Mouse (Mus musculus) liver, embryonic 14.5 days (tissue): ENCODE measurements around the gene Cfap43. TPM values are rescaled to one million over a fixed set of nuclear protein-coding genes. Genes with fewer than 3 reads are reported as not detected.
"Not testable (repeated sequence)": the region's sequence is repeated elsewhere in the genome, so short reads cannot be mapped to it uniquely, and the experiment has no call there.

Experiments
- ATAC-seq: fragments of 200-750 bp; cut with Nextera tagmentation; 2 replicates; pipeline ENCODE4 v1.8.0; 2017; ENCODE audit warnings: moderate number of reproducible peaks, mild to moderate bottlenecking, moderate library complexity; ENCODE audit not compliant: insufficient read depth
- DNase-seq, 3 experiments: peaks; one replicate each; pipeline ENCODE4 v3.0.0-alpha.2; 2012 to 2013; ENCODE audit warnings: low read depth in 3 of 3, low spot score in 3 of 3
- H3K27ac ChIP-seq: fragments of 300-500 bp; sonication (generic); 2 replicates; pipeline ENCODE4 v1.5.1; 2014; ENCODE audit warnings: moderate library complexity, mild to moderate bottlenecking, control low read depth, inconsistent platforms
- H3K27me3 ChIP-seq: fragments of 300-500 bp; sonication (generic); 2 replicates; pipeline ENCODE4 v1.6.1; 2014; ENCODE audit warnings: mild to moderate bottlenecking, low read length, moderate library complexity; ENCODE audit not compliant: control insufficient read depth, insufficient read depth
- H3K36me3 ChIP-seq: fragments of 300-500 bp; sonication (generic); replicated peaks from 2 replicates; pipeline ENCODE4 v1.6.1; 2014; ENCODE audit warnings: low read depth; ENCODE audit not compliant: control insufficient read depth, insufficient read depth
- H3K4me1 ChIP-seq, 2 experiments: fragments of 200-500 bp in 1 of 2; fragments of 300-500 bp in 1 of 2; sonication (generic) in 1 of 2; replicated peaks; 2 replicates each; pipeline ENCODE4 v1.6.1; 2012 to 2014; ENCODE audit warnings: antibody characterized with exemption in 1 of 2, inconsistent platforms in 1 of 2, low read length in 1 of 2; ENCODE audit not compliant: control insufficient read depth in 2 of 2, insufficient read depth in 2 of 2
- H3K4me2 ChIP-seq: fragments of 300-500 bp; sonication (generic); 2 replicates; pipeline ENCODE4 v1.6.1; 2014; ENCODE audit warnings: low read depth, mild to moderate bottlenecking, control low read depth, moderate library complexity
- H3K4me3 ChIP-seq, 2 experiments: fragments of 200-500 bp in 1 of 2; fragments of 300-500 bp in 1 of 2; sonication (generic) in 1 of 2; 2 replicates each; pipeline ENCODE4 v1.5.1; 2012 to 2014; ENCODE audit warnings: low read depth in 2 of 2, low read length in 2 of 2, mild to moderate bottlenecking in 2 of 2, control low read depth in 1 of 2, inconsistent platforms in 1 of 2, moderate library complexity in 1 of 2; ENCODE audit not compliant: insufficient read depth in 1 of 2
- H3K9ac ChIP-seq: fragments of 300-500 bp; sonication (generic); replicated peaks from 2 replicates; pipeline ENCODE4 v1.6.1; 2014; ENCODE audit warnings: mild to moderate bottlenecking, control low read depth, moderate library complexity
- H3K9me3 ChIP-seq: fragments of 300-500 bp; sonication (generic); 2 replicates; pipeline ENCODE4 v1.6.1; 2016; ENCODE audit warnings: low read length, mixed read lengths; ENCODE audit not compliant: control insufficient read depth
- CTCF ChIP-seq: IDR thresholded peaks from 2 replicates; pipeline ENCODE4 v1.5.1; 2016; ENCODE audit warnings: antibody characterized with exemption, low read depth, control low read depth
- EP300 ChIP-seq: IDR thresholded peaks from 2 replicates; pipeline ENCODE4 v1.6.1; 2016; ENCODE audit warnings: antibody characterized with exemption, low read depth
- WGBS: fragments of 180-500 bp; shearing (Covaris S2); extraction: QIAGEN DNeasy Blood & Tissue Kit; methylation state at CpG from one replicate; pipeline ENCODE4 v1.1.7; 2014; ENCODE audit not compliant: insufficient replicate concordance; 5-methylcytosine and 5-hydroxymethylcytosine counted together
- polyA plus RNA-seq, 2 experiments: library from polyadenylated mRNA; depleted of rRNA in 1 of 2; stranded (reverse) in 1 of 2; unstranded in 1 of 2; fragments of >200 nt; fragmentation: Nextera tagmentation in 1 of 2; extraction: Ambion mirVana in 1 of 2; gene quantifications; 2 replicates each; pipeline versions ENCODE4 v1.2.1 to v1.2.3; 2012 to 2014

Gene Cfap43
- polyA plus RNA-seq, 2 experiments, result 0.05 TPM; not detected in 1

GRCm38 (mm10) chr19:47854796-47855783, 64.0 kb downstream of the Cfap43 start, which contains the start of gene Gsto1:
TSS of gene Gsto1 (plus strand) at chr19:47854970.
- Histone ChIP-seq H3K4me1 (peaks cover 0 to 9% of the 10 kb centered on the region in 2 experiments; a peak in 2 of 4 replicates), H3K36me3 (no peaks in the 10 kb centered on the region; the same call in 1 of the 2 replicates), H3K27ac (no peak within 1 kb of the TSS), H3K9me3 (no peaks in the 10 kb centered on the region), H3K27me3 (no peaks in the 10 kb centered on the region; the same call in 1 of the 2 replicates), H3K9ac (peak within 1 kb of the TSS; percentile 32), H3K4me2 (peak within 1 kb of the TSS; percentile 72), H3K4me3 (peak within 1 kb of the TSS; percentile 56 to 58)
- peak; percentile 86 for ATAC-seq
- TF ChIP-seq EP300, result no peak
- 0 out of 2 replicates have a peak, but pooled peaks have one; percentile 3 for TF ChIP-seq CTCF
- DNase-seq, result peak; percentile 39 to 52 (median 51)
- under 1% methylated on average over 59 of the region's 60 CpGs for WGBS

- no peak for DNase-seq
- WGBS, result 28% methylated on average over 13 of the region's 13 CpGs
- Histone ChIP-seq H3K4me1 (peaks cover 0 to 9% of the 10 kb centered on the region in 2 experiments; a peak in 2 of 4 replicates), H3K9ac (no peak overlapping the region), H3K4me2 (peak overlapping the region; percentile 72), H3K9me3 (no peaks in the 10 kb centered on the region), H3K4me3 (peak overlapping the region; percentile 56 to 58), H3K36me3 (no peaks in the 10 kb centered on the region; the same call in 1 of the 2 replicates), H3K27me3 (no peaks in the 10 kb centered on the region; the same call in 1 of the 2 replicates), H3K27ac (no peak overlapping the region)
- 0 out of 2 replicates have a peak, but pooled peaks have one; percentile 6 for TF ChIP-seq CTCF
- no peak for TF ChIP-seq EP300
- peak; percentile 61 for ATAC-seq
Observed at GRCm38 (mm10) chr19:47853951-47854795, 64.9 kb downstream of the Cfap43 start.

- no peaks in the 10 kb centered on the region for H3K9me3 ChIP-seq
- no peaks in the 10 kb centered on the region; the same call in 1 of the 2 replicates for H3K27me3 ChIP-seq
- TF ChIP-seq EP300, result no peak
- no peak for TF ChIP-seq CTCF
- no peaks in the 10 kb centered on the region for H3K36me3 ChIP-seq
- H3K4me1 ChIP-seq, result peaks cover 0 to 9% of the 10 kb centered on the region in 2 experiments; a peak in 2 of 4 replicates
- H3K4me2 ChIP-seq, result no peak overlapping the region
- ATAC-seq (no peak), DNase-seq (no peak)
- 61% methylated on average over 3 of the region's 3 CpGs for WGBS
- no peak overlapping the region for H3K9ac ChIP-seq
- no peak overlapping the region for H3K27ac ChIP-seq
- H3K4me3 ChIP-seq, result no peak overlapping the region
Observed at GRCm38 (mm10) chr19:47853053-47853452, 66.0 kb downstream of the Cfap43 start.

GRCm38 (mm10) chr19:47852131-47852530, 67.0 kb downstream of the Cfap43 start:
- not testable (repeated sequence) for H3K4me1 ChIP-seq, H3K27me3 ChIP-seq, H3K4me2 ChIP-seq, H3K4me3 ChIP-seq, H3K27ac ChIP-seq, H3K36me3 ChIP-seq, ATAC-seq, H3K9me3 ChIP-seq, H3K9ac ChIP-seq, DNase-seq
- 80% methylated on average over 3 of the region's 3 CpGs for WGBS
